Mouse (Mus musculus) urinary bladder, postnatal 36 days (tissue): ENCODE measurements around the gene Abcc4.

Experiments used
- DNase-seq, 2 experiments: peaks; one replicate each; pipeline ENCODE4 v3.0.0; 2022; ENCODE audit warnings: low spot score in 2 of 2, mixed read lengths in 1 of 2

Abcc4 gene

DNA sequence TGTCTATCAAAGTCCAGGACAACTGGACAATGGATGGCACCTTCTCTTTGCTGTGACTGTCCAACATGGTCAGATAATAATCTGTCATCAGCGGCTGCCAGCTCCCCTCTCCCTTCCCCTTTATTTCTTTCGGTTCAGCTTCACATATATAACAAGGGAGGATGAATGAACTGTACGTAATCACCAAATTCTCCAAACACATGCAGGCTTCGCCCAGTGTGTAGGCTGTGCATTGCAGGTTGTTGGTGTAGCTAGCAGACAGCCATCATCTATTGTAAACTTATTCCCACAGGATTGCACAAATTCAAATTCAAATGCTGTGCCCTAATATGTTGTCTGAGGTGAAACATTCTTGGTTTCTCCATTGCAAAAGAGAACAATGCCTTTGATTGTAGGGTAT lies 271.2 kb downstream of the Abcc4 start:
- no peak for DNase-seq

DNA sequence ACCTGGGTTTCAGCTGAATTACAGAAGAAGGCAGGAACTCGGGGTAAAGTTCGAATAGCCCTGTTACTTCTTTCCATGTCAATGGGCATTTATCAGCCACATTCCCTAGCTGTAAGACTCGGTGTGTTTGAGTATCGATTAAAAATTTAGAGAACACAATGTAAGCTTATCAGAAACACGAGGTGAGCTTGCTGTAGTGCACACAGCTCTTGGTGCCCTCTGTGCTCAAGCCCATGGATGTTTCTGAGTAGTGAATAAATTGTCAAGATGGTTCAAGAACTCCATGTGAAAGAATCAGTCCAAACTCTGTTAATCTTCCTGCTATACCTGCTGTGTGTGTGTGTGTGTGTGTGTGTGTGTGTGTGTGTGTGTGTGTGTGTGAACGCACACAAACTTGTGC lies 272.2 kb downstream of the Abcc4 start:
- no peak for DNase-seq
